Mouse (Mus musculus): ENCODE results near the gene Saa3.

DNA sequence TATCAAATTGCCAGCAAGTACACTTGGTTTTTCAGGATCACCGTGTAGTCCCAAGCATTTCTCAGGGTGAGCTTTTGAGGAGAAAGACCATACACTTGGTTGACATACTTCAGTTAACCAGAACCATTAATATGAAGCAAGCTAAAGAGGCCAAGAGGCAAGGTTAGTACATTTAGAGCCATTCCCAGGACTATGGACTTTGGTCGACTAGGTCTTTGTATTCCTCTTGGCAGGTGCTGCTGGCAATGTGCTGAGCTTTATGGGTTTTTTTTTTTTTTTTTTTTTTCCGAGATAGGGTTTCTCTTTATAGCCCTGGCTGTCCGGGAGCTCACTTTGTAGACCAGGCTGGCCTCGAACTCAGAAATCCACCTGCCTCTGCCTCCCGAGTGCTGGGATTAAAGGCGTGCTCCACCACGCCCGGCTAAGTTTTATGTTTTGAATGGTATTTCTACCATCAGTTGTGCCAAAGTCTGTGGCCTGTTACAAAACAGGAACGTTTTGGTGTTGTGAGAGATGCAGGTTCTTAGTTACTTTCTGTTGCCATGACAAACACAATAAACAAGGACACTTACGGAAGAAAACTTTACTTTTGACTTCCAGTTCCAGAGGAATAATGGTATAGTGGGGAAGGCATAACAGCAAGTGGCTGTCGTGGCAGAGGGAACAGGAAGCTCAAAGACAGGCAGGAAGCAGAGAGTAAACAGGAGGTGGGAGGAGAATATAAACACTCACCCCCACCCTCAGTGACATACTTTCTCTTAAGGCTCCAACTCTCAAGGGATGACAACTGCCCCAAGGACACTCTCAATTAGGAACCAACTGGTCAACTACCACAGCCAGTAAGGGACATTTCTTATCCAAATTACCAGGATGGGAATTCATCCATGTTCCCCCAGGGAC is 23.3 kb upstream of the Saa3 start:
- no peak for TF ChIP-seq POLR2A (IDR thresholded peaks at IDR 0.05; ENCODE audit: low read depth, low read length)
- no peak for TF ChIP-seq CTCF (IDR thresholded peaks at IDR 0.05; ENCODE audit: extremely low read depth, insufficient read depth, insufficient read length, insufficient replicate concordance)

All from spleen, adult 2 months (tissue).